Mouse (Mus musculus) thymus, adult 2 months (tissue): ENCODE data around the gene Pbld2.

ENCODE experiments used
- CTCF ChIP-seq: fragments of 200-500 bp; IDR thresholded peaks from 2 replicates; pipeline ENCODE4 v1.5.1; 2012; ENCODE audit warnings: mild to moderate bottlenecking, control low read depth, low read length, moderate library complexity, borderline replicate concordance; ENCODE audit not compliant: control insufficient read depth, poor library complexity, insufficient read depth; ENCODE audit errors: extremely low read depth
- POLR2A ChIP-seq: fragments of 200-500 bp; IDR thresholded peaks from 2 replicates; pipeline ENCODE4 v1.6.1; 2012; ENCODE audit warnings: mild to moderate bottlenecking, low read length, control low read depth, moderate library complexity; ENCODE audit not compliant: control insufficient read depth, poor library complexity, insufficient read depth; ENCODE audit errors: extremely low read depth

DNA sequence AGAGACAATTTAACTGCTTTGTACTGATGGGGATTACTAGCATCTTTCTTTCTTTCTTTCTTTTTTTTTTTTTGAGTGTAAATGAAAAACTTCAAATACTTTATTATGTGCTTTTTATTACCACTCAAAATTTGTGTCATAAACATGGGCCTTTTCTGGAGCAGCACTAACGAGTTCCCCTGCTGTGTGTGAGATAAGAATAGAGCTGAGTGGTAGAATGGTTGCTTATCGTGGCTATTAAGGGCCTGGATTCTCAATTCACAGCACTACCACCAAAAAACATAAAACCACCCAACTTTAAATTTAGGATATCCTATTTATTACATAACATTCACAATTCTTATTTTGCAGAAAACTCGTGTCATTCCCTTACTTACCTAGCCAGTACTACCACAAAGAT is 10.6 kb upstream of the Pbld2 start:
- TF ChIP-seq CTCF (no peak), POLR2A (no peak)
